Mouse (Mus musculus): ENCODE data around the gene Spata31d1a.

Gene Spata31d1a

GRCm38 (mm10) chr13:59672248-59672647 is 37.9 kb downstream of the Spata31d1a start:
- in situ Hi-C loops (cut with MboI; ENCODE audit: unreplicated experiment in 2 of 2), result no loop called here

DNA sequence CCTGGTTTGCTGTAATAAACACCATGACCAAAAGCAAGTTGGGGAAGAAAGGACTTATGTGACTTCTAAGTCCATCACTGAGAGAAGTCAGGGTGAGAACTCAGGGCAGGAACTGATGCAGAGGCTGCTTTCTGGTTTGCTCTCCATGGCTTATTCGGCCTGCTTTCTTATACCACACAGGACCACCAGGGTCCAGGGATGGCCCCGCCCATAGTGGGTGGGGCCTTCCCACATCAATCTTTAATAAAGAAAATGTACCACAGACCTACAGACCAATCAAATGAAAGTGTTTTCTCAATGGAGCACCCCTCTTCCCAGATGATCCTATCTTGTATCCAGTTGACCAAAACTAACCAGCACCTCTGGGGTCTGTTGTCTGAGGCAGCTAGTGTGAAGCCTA is 38.6 kb downstream of the Spata31d1a start:
- in situ Hi-C loops (cut with MboI; ENCODE audit: unreplicated experiment in 2 of 2), result no loop called here

DNA sequence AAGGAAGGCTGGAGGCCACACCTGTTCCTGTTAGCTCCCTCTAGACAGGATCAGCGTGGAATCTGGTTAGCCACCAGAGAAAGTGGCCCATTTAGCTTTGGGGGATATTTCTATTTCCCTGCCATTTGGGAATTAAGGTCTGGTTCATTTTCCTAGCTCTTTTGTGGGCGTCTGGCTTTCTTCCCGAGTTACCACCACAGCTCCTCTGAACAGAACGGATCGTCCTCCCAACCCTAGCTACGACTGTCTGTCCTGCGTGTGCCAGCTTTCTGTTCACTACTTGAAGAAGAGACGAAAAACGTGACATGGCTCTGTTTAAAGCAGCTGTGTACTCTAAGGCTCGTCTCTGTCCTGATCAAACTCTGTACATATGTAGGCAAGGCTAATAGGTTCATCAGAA is 40.2 kb downstream of the Spata31d1a start:
- in situ Hi-C loops (cut with MboI; ENCODE audit: unreplicated experiment in 2 of 2), result no loop called here

DNA sequence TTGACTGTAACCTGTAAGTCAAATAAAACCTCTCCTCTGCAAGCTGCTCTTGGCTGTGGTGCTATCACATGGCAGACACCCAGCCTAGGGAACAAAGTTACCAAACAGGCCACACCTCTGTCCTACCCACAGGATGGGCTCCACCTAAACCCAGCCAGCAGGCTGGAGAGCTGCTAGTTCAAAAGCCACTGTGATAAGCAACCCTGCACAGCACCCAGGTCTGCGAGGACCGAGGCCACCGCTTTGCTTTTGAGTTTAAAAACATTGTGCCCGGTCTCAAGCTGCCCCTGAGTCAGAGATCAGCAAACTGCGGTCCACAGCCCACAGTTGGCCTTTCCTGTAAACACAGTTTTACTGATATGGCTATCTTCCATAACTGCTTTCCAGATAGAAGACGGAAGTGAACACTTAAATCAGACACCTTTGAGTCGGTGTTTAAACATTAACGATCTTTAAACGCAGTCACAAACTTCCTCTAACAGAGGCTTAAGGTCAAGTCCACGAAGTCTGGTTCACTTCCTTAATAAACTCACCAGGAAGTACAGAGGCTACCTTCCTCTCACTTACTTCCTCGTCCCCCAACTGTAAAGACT is 41.5 kb downstream of the Spata31d1a start:
- in situ Hi-C loops (cut with MboI; ENCODE audit: unreplicated experiment in 2 of 2), result no loop called here

GRCm38 (mm10) chr13:59667763-59668162 is 42.4 kb downstream of the Spata31d1a start:
- in situ Hi-C loops (cut with MboI; ENCODE audit: unreplicated experiment in 2 of 2), result no loop called here

- in situ Hi-C loops (cut with MboI; ENCODE audit: unreplicated experiment in 2 of 2), result no loop called here
Observed at GRCm38 (mm10) chr13:59663939-59664712, 46.0 kb downstream of the Spata31d1a start.

- in situ Hi-C loops (cut with MboI; ENCODE audit: unreplicated experiment in 2 of 2), result no loop called here
Observed at GRCm38 (mm10) chr13:59661966-59662365, 48.2 kb downstream of the Spata31d1a start.

GRCm38 (mm10) chr13:59661387-59661786 is 48.7 kb downstream of the Spata31d1a start:
- in situ Hi-C loops (cut with MboI; ENCODE audit: unreplicated experiment in 2 of 2), result no loop called here

DNA sequence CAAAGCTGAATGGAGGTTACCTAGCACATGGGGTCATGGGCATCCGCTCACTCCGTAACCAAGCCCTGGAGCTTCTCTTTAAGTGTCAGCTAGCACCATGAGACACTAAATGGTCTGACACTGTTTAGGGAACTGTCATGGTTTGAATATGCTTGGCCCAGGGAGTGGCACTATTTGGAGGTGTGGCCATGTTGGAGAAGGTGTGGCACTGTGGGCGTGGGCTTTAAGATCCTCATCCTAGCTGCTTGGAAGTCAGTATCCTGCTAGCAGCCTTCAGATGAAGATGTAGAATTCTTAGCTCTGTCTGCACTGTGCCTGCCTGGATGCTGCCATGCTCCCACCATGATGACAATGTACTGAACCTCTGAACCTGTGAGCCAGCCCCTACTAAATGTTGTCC is 49.8 kb downstream of the Spata31d1a start:
- in situ Hi-C loops (cut with MboI; ENCODE audit: unreplicated experiment in 2 of 2), result no loop called here

- in situ Hi-C loops (cut with MboI; ENCODE audit: unreplicated experiment in 2 of 2), result no loop called here
Observed at GRCm38 (mm10) chr13:59657781-59658180, 52.3 kb downstream of the Spata31d1a start.

DNA sequence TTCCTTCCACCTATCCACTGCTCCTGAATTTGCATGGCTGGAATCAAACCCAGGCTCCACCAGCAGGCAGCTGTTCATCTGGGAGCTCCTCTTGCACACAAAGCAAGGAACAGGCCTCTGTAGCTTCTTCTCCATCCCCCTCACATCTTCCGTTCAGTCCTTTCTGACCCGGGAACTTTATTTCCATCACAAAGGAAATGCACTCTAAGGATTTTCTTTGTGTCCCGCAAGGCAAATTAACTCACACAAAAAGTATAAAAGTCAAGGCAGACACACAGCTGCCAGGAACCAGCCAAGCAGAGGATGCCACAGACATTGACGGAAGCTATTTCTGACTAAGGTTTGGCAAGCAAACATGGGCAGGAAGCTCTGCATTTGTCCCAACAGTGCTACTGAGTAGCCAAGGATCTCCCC is 53.1 kb downstream of the Spata31d1a start:
- in situ Hi-C loops (cut with MboI; ENCODE audit: unreplicated experiment in 2 of 2), result no loop called here

DNA sequence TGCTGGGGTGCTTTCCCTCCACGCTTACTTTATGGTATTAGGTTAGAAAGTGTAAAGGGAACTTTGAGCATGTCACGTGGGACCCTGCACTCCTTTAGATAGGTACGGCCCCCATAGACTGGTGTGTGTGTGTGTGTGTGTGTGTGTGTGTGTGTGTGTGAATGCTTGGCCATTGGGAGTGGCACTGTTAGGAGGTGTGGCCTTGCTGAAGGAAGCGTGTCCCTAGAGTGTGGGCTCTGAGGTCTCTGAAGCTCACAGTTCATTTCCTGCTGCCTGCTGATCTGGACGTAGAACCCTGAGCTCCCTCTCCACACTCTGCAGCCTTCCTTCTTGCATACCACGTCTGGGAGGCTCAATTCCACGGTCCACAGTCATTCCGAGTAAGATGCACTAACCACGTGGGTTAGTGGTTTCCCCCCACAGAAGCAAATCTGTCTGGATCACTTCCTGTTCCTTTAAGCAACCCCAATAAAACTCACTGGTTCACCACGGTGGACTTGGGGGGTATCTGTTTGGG is 53.8 kb downstream of the Spata31d1a start:
- in situ Hi-C loops (cut with MboI; ENCODE audit: unreplicated experiment in 2 of 2), result no loop called here

DNA sequence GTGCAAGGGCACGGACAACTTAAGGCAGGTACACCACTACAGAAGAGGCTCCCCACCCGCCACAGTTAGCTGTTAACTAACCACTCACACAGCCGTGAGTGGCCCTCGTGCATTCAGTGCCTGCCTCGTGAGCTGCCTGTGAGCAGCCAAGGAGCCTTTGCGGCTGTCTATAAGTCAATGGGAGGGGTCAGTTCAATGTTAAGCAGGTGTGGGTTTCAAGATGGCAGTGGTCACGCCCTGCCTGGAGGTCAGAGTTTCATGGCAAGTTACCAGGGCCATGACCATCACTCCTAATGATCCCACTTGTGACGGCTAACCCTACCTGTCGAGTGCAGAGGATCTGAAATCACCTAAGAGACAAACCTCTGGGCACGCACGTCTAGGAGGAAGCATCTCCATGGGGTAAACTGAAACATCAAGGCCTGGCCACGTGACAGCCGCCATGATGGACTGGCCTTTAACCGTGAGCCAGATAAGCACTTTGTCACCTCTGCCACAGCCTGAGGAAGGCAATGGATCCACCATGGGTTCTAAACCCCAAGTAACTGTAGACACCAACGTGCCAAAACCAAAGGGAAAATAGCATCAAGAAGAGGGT is 54.3 kb downstream of the Spata31d1a start:
- in situ Hi-C loops (cut with MboI; ENCODE audit: unreplicated experiment in 2 of 2), result no loop called here

DNA sequence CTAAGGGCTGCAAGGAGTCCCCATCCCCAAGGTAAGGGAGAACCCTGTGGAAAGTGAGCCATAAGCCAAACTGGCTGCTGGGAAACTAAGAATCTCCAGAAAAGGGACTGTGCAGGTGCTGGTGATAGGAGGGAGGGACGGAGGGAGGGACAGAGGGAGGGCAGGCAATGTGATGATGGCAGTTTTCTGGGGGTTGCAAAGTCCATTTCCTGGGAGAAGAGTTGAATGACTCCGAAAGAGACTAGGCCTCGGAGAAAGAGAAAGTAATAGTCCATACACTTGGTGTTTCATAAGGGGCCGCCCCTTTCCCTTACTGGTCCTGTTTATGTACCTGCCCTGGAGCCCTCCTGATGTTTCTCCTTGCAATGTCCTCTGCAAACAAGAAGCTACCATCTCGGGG is 55.7 kb downstream of the Spata31d1a start:
- in situ Hi-C loops (cut with MboI; ENCODE audit: unreplicated experiment in 2 of 2), result no loop called here

DNA sequence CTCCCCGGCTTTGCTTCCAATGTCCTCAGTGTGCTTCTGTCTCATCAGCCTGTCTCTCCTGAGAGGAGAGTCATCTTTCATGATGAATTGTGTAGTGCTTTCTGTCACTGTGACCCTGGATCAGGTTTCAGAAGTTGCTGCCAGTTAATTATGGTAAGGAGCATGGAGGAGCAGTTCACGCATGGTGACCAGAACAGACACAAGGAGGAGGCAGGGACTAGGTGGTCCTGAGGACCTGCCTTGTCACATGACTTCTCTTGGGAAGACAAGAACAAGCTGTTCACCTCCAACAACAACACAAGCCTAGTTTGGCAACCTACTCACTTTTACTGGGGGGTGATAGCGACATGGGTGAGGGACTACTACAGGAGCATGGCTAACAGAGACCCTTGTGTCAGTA is 57.0 kb downstream of the Spata31d1a start:
- in situ Hi-C loops (cut with MboI; ENCODE audit: unreplicated experiment in 2 of 2), result no loop called here

GRCm38 (mm10) chr13:59652651-59653050 is 57.5 kb downstream of the Spata31d1a start:
- in situ Hi-C loops (cut with MboI; ENCODE audit: unreplicated experiment in 2 of 2), result no loop called here
